Mouse (Mus musculus): Measurements from ENCODE around the gene Olfr742. TPM values are rescaled to one million over a fixed set of nuclear protein-coding genes. Genes with fewer than 3 reads are reported as not detected.

The Olfr742 gene
- not detected in 2 replicates for polyA plus RNA-seq (2014; fragmentation: Nextera tagmentation; extraction: Ambion mirVana)

DNA sequence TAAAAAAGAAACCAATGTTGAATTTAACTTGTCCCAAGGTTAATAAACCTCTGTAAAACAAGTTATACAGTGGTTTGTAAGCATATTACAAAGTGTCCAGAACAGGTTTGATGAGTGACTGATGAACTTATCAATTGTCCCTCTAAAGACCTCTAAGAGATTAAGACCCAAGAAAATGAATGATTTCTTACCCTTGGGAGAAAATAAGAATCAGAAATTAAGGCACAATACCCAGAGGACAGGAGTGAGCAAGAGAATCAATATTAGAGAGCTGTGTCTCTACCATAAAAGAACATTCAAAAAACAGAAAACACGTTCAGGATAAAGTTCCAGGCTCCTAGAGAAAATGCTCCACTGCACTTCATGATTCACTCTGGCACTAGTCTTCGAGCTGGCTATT, at the start of gene Olfr742:
Gene Olfr742 (plus strand): TSS at position 301 of the 400 bp plus-strand sequence.
- no peak within 1 kb of the TSS for H3K4me2 ChIP-seq (ENCODE audit: low read length)
- no peaks in the 10 kb centered on the region for H3K4me1 ChIP-seq (ENCODE audit: control insufficient read depth, insufficient read depth, low read length)
- H3K4me3 ChIP-seq (ENCODE audit: low read depth, low read length) = no peak within 1 kb of the TSS
- WGBS = 63% methylated on average over 2 of the region's 2 CpGs
- DNase-seq (ENCODE audit: low spot score) = no peak
- no peaks in the 10 kb centered on the region for H3K36me3 ChIP-seq (ENCODE audit: control insufficient read depth, insufficient read depth, low read length)
- no peak within 1 kb of the TSS for H3K27ac ChIP-seq (ENCODE audit: low read depth, low read length)
- no peaks in the 10 kb centered on the region for H3K27me3 ChIP-seq (replicated peaks; ENCODE audit: control insufficient read depth, insufficient read depth, low read length)
- no peak within 1 kb of the TSS for H3K9ac ChIP-seq (ENCODE audit: low read length)
- no peaks in the 10 kb centered on the region for H3K9me3 ChIP-seq (replicated peaks; ENCODE audit: control insufficient read depth, low read length)
- no peak for ATAC-seq

- no peak for ATAC-seq
- Histone ChIP-seq H3K27me3 (replicated peaks; ENCODE audit: control insufficient read depth, insufficient read depth, low read length) (no peaks in the 10 kb centered on the region), H3K4me3 (ENCODE audit: low read depth, low read length) (no peak within 1 kb of the TSS), H3K27ac (ENCODE audit: low read depth, low read length) (no peak within 1 kb of the TSS), H3K36me3 (ENCODE audit: control insufficient read depth, insufficient read depth, low read length) (no peaks in the 10 kb centered on the region), H3K4me2 (ENCODE audit: low read length) (no peak within 1 kb of the TSS), H3K4me1 (ENCODE audit: control insufficient read depth, insufficient read depth, low read length) (no peaks in the 10 kb centered on the region), H3K9me3 (replicated peaks; ENCODE audit: control insufficient read depth, low read length) (no peaks in the 10 kb centered on the region), H3K9ac (ENCODE audit: low read length) (no peak within 1 kb of the TSS)
- 71% methylated on average over 2 of the region's 2 CpGs for WGBS
- no peak for DNase-seq (ENCODE audit: low spot score)
Observed at GRCm38 (mm10) chr14:50472438-50472837, 31.0 kb upstream of the Olfr742 start, which contains the start of gene Olfr741. Olfr741 (plus strand) TSS chr14:50472738.

GRCm38 (mm10) chr14:50478406-50478805, 25.0 kb upstream of the Olfr742 start:
- Histone ChIP-seq H3K4me3 (ENCODE audit: low read depth, low read length) (no peak overlapping the region), H3K27ac (ENCODE audit: low read depth, low read length) (no peak overlapping the region), H3K9ac (ENCODE audit: low read length) (no peak overlapping the region), H3K4me2 (ENCODE audit: low read length) (no peak overlapping the region), H3K27me3 (replicated peaks; ENCODE audit: control insufficient read depth, insufficient read depth, low read length) (no peaks in the 10 kb centered on the region), H3K9me3 (replicated peaks; ENCODE audit: control insufficient read depth, low read length) (no peaks in the 10 kb centered on the region), H3K4me1 (ENCODE audit: control insufficient read depth, insufficient read depth, low read length) (no peaks in the 10 kb centered on the region), H3K36me3 (ENCODE audit: control insufficient read depth, insufficient read depth, low read length) (no peaks in the 10 kb centered on the region)
- WGBS = 83% methylated on average over 2 of the region's 2 CpGs
- ATAC-seq = no peak
- no peak for DNase-seq (ENCODE audit: low spot score)

DNA sequence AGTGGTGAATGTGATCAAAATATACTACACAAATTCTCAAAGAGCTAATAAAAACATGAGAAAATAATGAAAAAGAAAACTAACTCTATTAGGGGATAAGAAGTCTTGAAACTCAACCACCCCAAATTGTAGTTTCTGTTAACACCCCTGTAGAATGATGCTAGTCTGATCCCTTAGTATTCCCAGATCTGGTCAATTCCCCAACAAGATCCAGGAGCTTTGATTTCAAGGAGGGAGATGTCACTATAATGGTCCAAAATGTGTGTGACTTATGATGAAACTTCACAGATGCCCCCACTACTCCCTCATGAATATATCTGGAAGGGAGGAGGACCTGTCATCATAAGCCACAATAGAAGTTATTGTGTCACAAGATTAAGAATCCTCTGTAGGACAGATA, 18.1 kb downstream of the Olfr742 start, which contains the start of gene Olfr743:
Gene Olfr743 (plus strand): TSS at position 301 of the 400 bp plus-strand sequence.
- Histone ChIP-seq H3K4me3 (ENCODE audit: low read depth, low read length) (no peak within 1 kb of the TSS), H3K27me3 (replicated peaks; ENCODE audit: control insufficient read depth, insufficient read depth, low read length) (no peaks in the 10 kb centered on the region), H3K4me2 (ENCODE audit: low read length) (no peak within 1 kb of the TSS), H3K36me3 (ENCODE audit: control insufficient read depth, insufficient read depth, low read length) (no peaks in the 10 kb centered on the region), H3K9ac (ENCODE audit: low read length) (no peak within 1 kb of the TSS), H3K4me1 (ENCODE audit: control insufficient read depth, insufficient read depth, low read length) (no peaks in the 10 kb centered on the region), H3K27ac (ENCODE audit: low read depth, low read length) (no peak within 1 kb of the TSS), H3K9me3 (replicated peaks; ENCODE audit: control insufficient read depth, low read length) (no peaks in the 10 kb centered on the region)
- DNase-seq (ENCODE audit: low spot score) (no peak), ATAC-seq (no peak)

GRCm38 (mm10) chr14:50552734-50553133, 49.3 kb downstream of the Olfr742 start:
- 83% methylated on average over 2 of the region's 2 CpGs for WGBS
- H3K27ac ChIP-seq (ENCODE audit: low read depth, low read length) = no peak overlapping the region
- DNase-seq (ENCODE audit: low spot score) (no peak), ATAC-seq (no peak)
- H3K4me1 ChIP-seq (ENCODE audit: control insufficient read depth, insufficient read depth, low read length) = no peaks in the 10 kb centered on the region
- no peaks in the 10 kb centered on the region; the same call in 1 of the 2 replicates for H3K9me3 ChIP-seq (replicated peaks; ENCODE audit: control insufficient read depth, low read length)
- no peak overlapping the region for H3K4me3 ChIP-seq (ENCODE audit: low read depth, low read length)
- H3K27me3 ChIP-seq (replicated peaks; ENCODE audit: control insufficient read depth, insufficient read depth, low read length) = no peaks in the 10 kb centered on the region
- H3K9ac ChIP-seq (ENCODE audit: low read length) = no peak overlapping the region
- no peak overlapping the region for H3K4me2 ChIP-seq (ENCODE audit: low read length)
- no peaks in the 10 kb centered on the region for H3K36me3 ChIP-seq (ENCODE audit: control insufficient read depth, insufficient read depth, low read length)

Other genes with a start within 250 kb of the Olfr742 start
- gene Olfr732, start 219.4 kb upstream of the Olfr742 start, polyA plus RNA-seq (2014; fragmentation: Nextera tagmentation; extraction: Ambion mirVana) = not detected in 2 replicates
- gene Olfr733, start 202.1 kb upstream of the Olfr742 start, polyA plus RNA-seq (2014; fragmentation: Nextera tagmentation; extraction: Ambion mirVana) = not detected in 2 replicates
- gene Olfr734, start 176.8 kb upstream of the Olfr742 start, polyA plus RNA-seq (2014; fragmentation: Nextera tagmentation; extraction: Ambion mirVana) = not detected in 2 replicates
- not detected in 2 replicates for gene Olfr735, start 154.7 kb upstream of the Olfr742 start, polyA plus RNA-seq (2014; fragmentation: Nextera tagmentation; extraction: Ambion mirVana)
- not detected in 2 replicates for gene Tlr11, start 145.7 kb upstream of the Olfr742 start, polyA plus RNA-seq (2014; fragmentation: Nextera tagmentation; extraction: Ambion mirVana)
- gene Olfr736, start 122.4 kb upstream of the Olfr742 start, polyA plus RNA-seq (2014; fragmentation: Nextera tagmentation; extraction: Ambion mirVana) = not detected in 2 replicates
- gene Olfr738, start 96.0 kb upstream of the Olfr742 start, polyA plus RNA-seq (2014; fragmentation: Nextera tagmentation; extraction: Ambion mirVana) = not detected in 2 replicates
- gene Olfr739, start 85.0 kb upstream of the Olfr742 start, polyA plus RNA-seq (2014; fragmentation: Nextera tagmentation; extraction: Ambion mirVana) = not detected in 2 replicates
- not detected in 2 replicates for gene Olfr740, start 58.1 kb upstream of the Olfr742 start, polyA plus RNA-seq (2014; fragmentation: Nextera tagmentation; extraction: Ambion mirVana)
- not detected in 2 replicates for gene Olfr741, start 30.9 kb upstream of the Olfr742 start, polyA plus RNA-seq (2014; fragmentation: Nextera tagmentation; extraction: Ambion mirVana)
- not detected in 2 replicates for gene Olfr743, start 18.2 kb downstream of the Olfr742 start, polyA plus RNA-seq (2014; fragmentation: Nextera tagmentation; extraction: Ambion mirVana)
- gene Olfr744, start 111.3 kb downstream of the Olfr742 start, polyA plus RNA-seq (2014; fragmentation: Nextera tagmentation; extraction: Ambion mirVana) = not detected in 2 replicates
- not detected in 2 replicates for gene Olfr745, start 135.8 kb downstream of the Olfr742 start, polyA plus RNA-seq (2014; fragmentation: Nextera tagmentation; extraction: Ambion mirVana)
- not detected in 2 replicates for gene Olfr746, start 143.5 kb downstream of the Olfr742 start, polyA plus RNA-seq (2014; fragmentation: Nextera tagmentation; extraction: Ambion mirVana)
- gene Olfr747, start 189.6 kb downstream of the Olfr742 start, polyA plus RNA-seq (2014; fragmentation: Nextera tagmentation; extraction: Ambion mirVana) = not detected in 2 replicates
- gene Olfr748, start 203.8 kb downstream of the Olfr742 start, polyA plus RNA-seq (2014; fragmentation: Nextera tagmentation; extraction: Ambion mirVana) = not detected in 2 replicates
- not detected in 2 replicates for gene Olfr749, start 241.5 kb downstream of the Olfr742 start, polyA plus RNA-seq (2014; fragmentation: Nextera tagmentation; extraction: Ambion mirVana)